Mouse (Mus musculus): Measurements from ENCODE around the gene Gm3415. TPM values are rescaled to one million over a fixed set of nuclear protein-coding genes. Genes with fewer than 3 reads are reported as not detected.
"Not testable (repeated sequence)": the region's sequence is repeated elsewhere in the genome, so short reads cannot be mapped to it uniquely, and the experiment has no call there.

Gm3415 gene
- polyA plus RNA-seq, 1 experiment from 2014 or later: not detected

DNA sequence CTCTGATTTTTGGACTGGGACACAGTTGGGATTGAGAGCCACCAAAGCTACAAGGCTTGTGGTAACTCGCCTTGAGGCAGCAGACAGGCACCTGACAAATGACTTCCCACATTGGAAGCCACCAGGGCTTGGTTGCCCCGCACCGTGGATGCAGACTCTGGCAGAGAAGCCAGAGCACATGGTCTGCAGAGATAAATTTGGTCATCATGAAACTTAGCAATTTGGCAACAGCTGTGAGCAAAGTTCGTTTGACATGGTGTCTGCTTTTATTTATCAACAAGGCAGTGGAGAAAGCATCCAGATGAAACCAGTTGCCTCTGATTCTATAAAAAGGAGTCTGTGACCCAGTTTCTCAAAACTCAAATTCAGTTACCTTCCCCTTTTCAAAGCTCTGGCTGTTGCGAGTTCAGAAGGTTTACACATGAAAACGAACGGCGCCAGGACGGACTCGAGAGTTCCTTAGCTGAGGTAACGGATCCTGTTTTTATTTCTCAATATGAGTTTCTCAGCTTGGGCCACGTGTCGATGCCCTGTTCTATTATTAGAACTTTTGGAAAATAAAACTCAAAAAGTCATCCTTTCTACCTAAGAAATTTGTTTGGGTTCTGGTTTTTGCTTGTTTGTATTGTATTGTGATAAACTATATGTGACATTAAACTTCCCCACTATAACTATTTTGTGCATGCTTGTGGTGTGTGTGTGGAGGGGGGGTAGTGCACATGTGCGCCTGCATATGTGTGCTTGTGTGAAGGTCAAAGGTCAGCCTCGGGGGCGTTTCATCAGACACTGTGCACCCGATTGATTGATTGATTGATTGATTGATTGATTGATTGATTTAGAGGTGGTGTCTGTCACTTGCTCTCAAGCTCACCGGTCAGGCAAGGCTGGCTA is 40.9 kb downstream of the Gm3415 start:
- no peaks in the 10 kb centered on the region for H3K27me3 ChIP-seq (ENCODE audit: control insufficient read depth, insufficient read depth, low read length)
- 81% methylated on average over 18 of the region's 18 CpGs for WGBS
- H3K27ac ChIP-seq (ENCODE audit: low read depth, low read length): no peak overlapping the region
- H3K4me1 ChIP-seq (ENCODE audit: control insufficient read depth, insufficient read depth, low read length): no peaks in the 10 kb centered on the region
- H3K9ac ChIP-seq (replicated peaks; ENCODE audit: low read depth, low read length): no peak overlapping the region
- H3K9me3 ChIP-seq (ENCODE audit: control insufficient read depth, low read length): peaks cover 6% of the 10 kb centered on the region; the same call in 1 of the 2 replicates
- ATAC-seq (ENCODE audit: low read depth): no peak
- no peaks in the 10 kb centered on the region for H3K36me3 ChIP-seq (ENCODE audit: control insufficient read depth, insufficient read depth, low read length)
- H3K4me3 ChIP-seq (ENCODE audit: low read depth, low read length): no peak overlapping the region
- no peak overlapping the region for H3K4me2 ChIP-seq (ENCODE audit: low read depth, low read length)

DNA sequence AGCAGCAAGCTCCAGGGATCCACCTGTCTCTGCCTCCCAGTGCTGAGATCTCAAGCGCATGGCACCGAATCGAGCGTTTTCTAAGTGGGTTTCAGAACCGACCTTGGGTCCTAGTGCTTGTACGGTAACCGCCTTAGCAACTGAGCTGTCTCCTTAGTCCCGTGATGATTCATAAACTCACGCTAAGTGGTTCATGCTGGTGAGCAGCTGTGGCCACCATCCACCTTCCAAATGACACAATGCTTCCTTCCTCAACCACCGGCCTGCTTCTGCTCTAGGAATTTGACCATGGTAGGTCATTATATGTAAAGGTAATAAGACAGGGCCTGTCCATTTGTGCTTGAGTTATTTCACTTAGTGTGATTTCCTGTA is 41.6 kb downstream of the Gm3415 start:
- Histone ChIP-seq H3K27ac (ENCODE audit: low read depth, low read length) (no peak overlapping the region), H3K27me3 (ENCODE audit: control insufficient read depth, insufficient read depth, low read length) (no peaks in the 10 kb centered on the region), H3K36me3 (ENCODE audit: control insufficient read depth, insufficient read depth, low read length) (no peaks in the 10 kb centered on the region), H3K4me2 (ENCODE audit: low read depth, low read length) (no peak overlapping the region), H3K4me3 (ENCODE audit: low read depth, low read length) (no peak overlapping the region), H3K4me1 (ENCODE audit: control insufficient read depth, insufficient read depth, low read length) (no peaks in the 10 kb centered on the region), H3K9ac (replicated peaks; ENCODE audit: low read depth, low read length) (no peak overlapping the region), H3K9me3 (ENCODE audit: control insufficient read depth, low read length) (peaks cover 6% of the 10 kb centered on the region; the same call in 1 of the 2 replicates)
- ATAC-seq (ENCODE audit: low read depth): no peak
- 91% methylated on average over 10 of the region's 10 CpGs for WGBS

DNA sequence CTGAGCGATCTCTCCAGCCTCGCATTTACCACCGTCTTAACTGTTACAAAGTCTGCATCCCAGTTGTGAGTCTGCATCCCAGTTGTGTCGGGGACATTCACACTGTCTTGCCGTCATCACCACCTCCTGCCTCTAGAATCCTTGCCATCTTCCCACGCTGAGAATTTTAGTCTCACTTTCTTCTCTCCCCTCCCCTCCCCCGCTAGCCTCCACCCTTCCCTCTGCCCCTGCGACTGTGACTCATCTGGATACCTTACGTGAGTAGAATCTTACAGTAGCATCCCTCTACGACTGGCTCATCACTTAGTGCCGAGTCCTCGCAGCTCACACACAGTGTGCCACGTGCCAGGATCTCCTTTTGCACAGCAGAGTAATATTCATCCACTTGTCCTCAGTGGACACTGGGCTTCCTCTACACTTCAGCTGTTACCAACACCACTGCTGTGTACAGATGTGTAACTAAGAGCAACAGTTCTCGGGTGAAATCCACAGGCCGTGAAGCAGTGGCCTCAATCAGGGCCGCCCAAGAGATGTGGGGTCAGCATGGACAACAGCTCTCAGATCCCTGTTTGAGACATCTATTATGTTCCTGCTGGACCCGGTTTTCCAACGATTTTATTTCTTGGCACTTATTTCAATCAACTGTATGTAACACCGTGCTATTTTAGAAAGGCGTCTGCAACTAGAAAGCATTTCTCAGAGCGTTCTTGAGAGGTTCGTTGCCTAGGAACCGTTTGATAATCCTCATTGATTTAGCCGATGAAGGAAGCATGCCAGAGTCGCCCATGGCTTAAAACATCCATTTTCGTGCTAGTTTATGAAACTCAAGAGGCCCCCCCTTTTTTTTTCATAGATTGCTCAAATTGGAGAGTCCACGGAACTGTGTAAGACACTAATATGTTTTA is 42.5 kb downstream of the Gm3415 start:
- ATAC-seq (ENCODE audit: low read depth): no peak
- H3K27me3 ChIP-seq (ENCODE audit: control insufficient read depth, insufficient read depth, low read length): no peaks in the 10 kb centered on the region
- no peaks in the 10 kb centered on the region for H3K36me3 ChIP-seq (ENCODE audit: control insufficient read depth, insufficient read depth, low read length)
- H3K4me1 ChIP-seq (ENCODE audit: control insufficient read depth, insufficient read depth, low read length): no peaks in the 10 kb centered on the region
- H3K4me3 ChIP-seq (ENCODE audit: low read depth, low read length): no peak overlapping the region
- peaks cover 6% of the 10 kb centered on the region; the same call in 1 of the 2 replicates for H3K9me3 ChIP-seq (ENCODE audit: control insufficient read depth, low read length)
- WGBS: 88% methylated on average over 27 of the region's 27 CpGs
- no peak overlapping the region for H3K4me2 ChIP-seq (ENCODE audit: low read depth, low read length)
- H3K9ac ChIP-seq (replicated peaks; ENCODE audit: low read depth, low read length): no peak overlapping the region
- H3K27ac ChIP-seq (ENCODE audit: low read depth, low read length): no peak overlapping the region

DNA sequence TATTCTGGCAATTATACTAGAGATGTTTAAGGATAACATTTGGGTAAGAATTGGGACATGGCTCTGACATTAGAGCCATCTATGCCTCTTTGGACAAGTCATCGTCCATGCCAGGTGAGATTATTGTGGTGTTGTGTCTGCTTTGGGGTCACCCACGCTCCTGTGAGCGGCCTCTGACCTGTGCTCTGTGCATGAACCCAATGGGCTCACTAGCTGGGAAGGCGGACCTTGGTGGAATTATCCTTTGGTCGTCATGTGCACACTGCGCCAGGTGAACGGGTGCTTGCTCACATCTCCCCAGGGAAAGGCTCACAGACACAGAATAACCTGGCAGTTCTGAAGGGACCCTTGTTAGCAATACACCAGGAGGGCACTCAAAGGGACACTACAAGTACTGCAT is 43.3 kb downstream of the Gm3415 start:
- 82% methylated on average over 7 of the region's 7 CpGs for WGBS
- ATAC-seq (ENCODE audit: low read depth); H3K9ac ChIP-seq (replicated peaks; ENCODE audit: low read depth, low read length); H3K27me3 ChIP-seq (ENCODE audit: control insufficient read depth, insufficient read depth, low read length); H3K27ac ChIP-seq (ENCODE audit: low read depth, low read length); H3K4me3 ChIP-seq (ENCODE audit: low read depth, low read length); H3K9me3 ChIP-seq (ENCODE audit: control insufficient read depth, low read length); H3K4me1 ChIP-seq (ENCODE audit: control insufficient read depth, insufficient read depth, low read length); H3K36me3 ChIP-seq (ENCODE audit: control insufficient read depth, insufficient read depth, low read length); H3K4me2 ChIP-seq (ENCODE audit: low read depth, low read length): not testable (repeated sequence)

DNA sequence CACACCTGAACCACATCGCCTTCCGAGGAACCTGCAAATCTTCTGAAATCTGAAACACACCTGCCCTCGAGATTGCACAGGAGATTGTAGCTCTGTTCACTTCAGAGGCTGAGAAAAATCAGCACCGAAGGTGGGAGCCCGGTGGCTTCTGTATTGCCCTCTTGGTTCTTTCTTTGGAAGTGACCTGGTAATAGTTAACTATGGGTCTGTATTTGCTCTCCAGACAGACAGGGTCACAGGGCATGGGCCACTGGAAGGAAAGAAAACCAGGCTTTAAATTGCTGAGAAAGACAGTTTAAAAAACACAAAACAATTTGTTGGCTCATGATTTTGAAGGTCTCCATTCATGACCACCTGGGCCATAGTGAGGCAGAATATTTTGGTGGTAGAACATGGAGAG is 44.0 kb downstream of the Gm3415 start:
- Histone ChIP-seq H3K27ac (ENCODE audit: low read depth, low read length) (no peak overlapping the region), H3K4me1 (ENCODE audit: control insufficient read depth, insufficient read depth, low read length) (no peaks in the 10 kb centered on the region), H3K4me2 (ENCODE audit: low read depth, low read length) (no peak overlapping the region), H3K9ac (replicated peaks; ENCODE audit: low read depth, low read length) (no peak overlapping the region), H3K36me3 (ENCODE audit: control insufficient read depth, insufficient read depth, low read length) (no peaks in the 10 kb centered on the region), H3K4me3 (ENCODE audit: low read depth, low read length) (no peak overlapping the region), H3K9me3 (ENCODE audit: control insufficient read depth, low read length) (no peaks in the 10 kb centered on the region; the same call in 1 of the 2 replicates), H3K27me3 (ENCODE audit: control insufficient read depth, insufficient read depth, low read length) (no peaks in the 10 kb centered on the region)
- WGBS: 85% methylated on average over 5 of the region's 5 CpGs
- no peak for ATAC-seq (ENCODE audit: low read depth)

DNA sequence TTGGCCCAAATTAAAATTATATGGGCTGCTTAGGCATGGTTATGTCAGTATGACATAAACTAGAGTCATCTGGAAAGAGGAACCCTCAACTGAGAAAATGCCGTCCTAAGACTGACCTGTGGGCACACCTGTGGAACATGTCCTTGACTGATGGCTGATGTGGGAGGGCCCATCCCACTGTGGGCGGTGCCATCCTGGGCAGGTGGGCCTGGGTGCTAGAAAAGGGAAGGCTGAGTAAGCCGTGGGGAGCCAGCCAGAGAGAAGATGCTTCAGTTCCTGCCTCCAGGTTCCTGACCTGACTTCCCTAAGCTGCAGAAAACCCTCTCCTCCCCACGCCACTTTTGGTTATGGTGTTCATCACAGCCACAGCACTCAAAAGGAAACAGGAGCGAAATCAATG is 50.3 kb downstream of the Gm3415 start:
- Histone ChIP-seq H3K9ac (replicated peaks; ENCODE audit: low read depth, low read length) (no peak overlapping the region), H3K4me3 (ENCODE audit: low read depth, low read length) (no peak overlapping the region), H3K4me1 (ENCODE audit: control insufficient read depth, insufficient read depth, low read length) (no peaks in the 10 kb centered on the region), H3K9me3 (ENCODE audit: control insufficient read depth, low read length) (no peaks in the 10 kb centered on the region; the same call in 1 of the 2 replicates), H3K4me2 (ENCODE audit: low read depth, low read length) (no peak overlapping the region), H3K27me3 (ENCODE audit: control insufficient read depth, insufficient read depth, low read length) (no peaks in the 10 kb centered on the region), H3K27ac (ENCODE audit: low read depth, low read length) (no peak overlapping the region), H3K36me3 (ENCODE audit: control insufficient read depth, insufficient read depth, low read length) (no peaks in the 10 kb centered on the region)
- 73% methylated on average over 5 of the region's 5 CpGs for WGBS
- ATAC-seq (ENCODE audit: low read depth): no peak

- WGBS: 95% methylated on average over 5 of the region's 5 CpGs
- Histone ChIP-seq H3K4me2 (ENCODE audit: low read depth, low read length) (no peak overlapping the region), H3K9me3 (ENCODE audit: control insufficient read depth, low read length) (no peaks in the 10 kb centered on the region), H3K27me3 (ENCODE audit: control insufficient read depth, insufficient read depth, low read length) (no peaks in the 10 kb centered on the region), H3K4me3 (ENCODE audit: low read depth, low read length) (no peak overlapping the region), H3K36me3 (ENCODE audit: control insufficient read depth, insufficient read depth, low read length) (no peaks in the 10 kb centered on the region), H3K4me1 (ENCODE audit: control insufficient read depth, insufficient read depth, low read length) (no peaks in the 10 kb centered on the region), H3K27ac (ENCODE audit: low read depth, low read length) (no peak overlapping the region), H3K9ac (replicated peaks; ENCODE audit: low read depth, low read length) (no peak overlapping the region)
- no peak for ATAC-seq (ENCODE audit: low read depth)
Observed at GRCm38 (mm10) chr5:146606895-146607294, 51.0 kb downstream of the Gm3415 start.

- no peak for ATAC-seq (ENCODE audit: low read depth)
- H3K27ac ChIP-seq (ENCODE audit: low read depth, low read length): no peak overlapping the region
- H3K4me3 ChIP-seq (ENCODE audit: low read depth, low read length): no peak overlapping the region
- H3K36me3 ChIP-seq (ENCODE audit: control insufficient read depth, insufficient read depth, low read length): no peaks in the 10 kb centered on the region
- H3K4me2 ChIP-seq (ENCODE audit: low read depth, low read length): no peak overlapping the region
- no peaks in the 10 kb centered on the region for H3K4me1 ChIP-seq (ENCODE audit: control insufficient read depth, insufficient read depth, low read length)
- no peak overlapping the region for H3K9ac ChIP-seq (replicated peaks; ENCODE audit: low read depth, low read length)
- WGBS: 79% methylated on average over 5 of the region's 5 CpGs
- H3K27me3 ChIP-seq (ENCODE audit: control insufficient read depth, insufficient read depth, low read length): no peaks in the 10 kb centered on the region
- H3K9me3 ChIP-seq (ENCODE audit: control insufficient read depth, low read length): no peaks in the 10 kb centered on the region
Observed at GRCm38 (mm10) chr5:146607816-146608215, 51.9 kb downstream of the Gm3415 start.

All from neural tube, embryonic 14.5 days (tissue).